Mouse (Mus musculus) testis, adult 2 months (tissue): Measurements from ENCODE around the gene Gm2042.
"Not testable (repeated sequence)": the region's sequence is repeated elsewhere in the genome, so short reads cannot be mapped to it uniquely, and the experiment has no call there.

Experiments
- CTCF ChIP-seq: fragments of 200-500 bp; IDR thresholded peaks from 2 replicates; pipeline ENCODE4 v1.5.1; 2012; ENCODE audit warnings: low read depth, mild to moderate bottlenecking, inconsistent platforms, low read length, moderate library complexity; ENCODE audit not compliant: control insufficient read depth, insufficient read depth, insufficient replicate concordance
- POLR2A ChIP-seq: fragments of 200-500 bp; IDR thresholded peaks from 2 replicates; pipeline ENCODE4 v1.6.1; 2012; ENCODE audit warnings: low read depth, mild to moderate bottlenecking, inconsistent platforms, low read length, moderate library complexity; ENCODE audit not compliant: control insufficient read depth

DNA sequence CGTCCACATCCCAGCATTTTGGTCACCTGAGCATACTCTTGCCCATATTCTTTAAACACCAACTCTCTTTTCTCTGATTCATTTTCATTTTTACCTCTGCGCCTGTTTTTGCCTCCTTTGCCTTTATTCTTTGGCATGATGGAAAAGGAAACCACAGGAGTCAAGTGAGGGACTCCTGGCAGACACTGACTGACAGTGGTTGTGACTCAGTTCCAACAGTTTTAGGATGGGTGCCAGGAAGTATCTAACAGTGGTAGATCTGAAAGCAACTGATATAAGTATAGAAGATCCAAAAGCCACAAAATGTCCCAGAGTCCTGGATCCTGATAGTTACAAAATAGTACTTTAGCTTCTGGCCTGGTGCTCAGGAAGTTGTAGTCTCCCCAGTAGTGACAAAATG lies 34.2 kb upstream of the Gm2042 start, which contains the start of gene Gm2035:
- TF ChIP-seq CTCF, POLR2A: not testable (repeated sequence)
